Comparison of ENCODE assay signal across 8 mouse cellular contexts in the genomic region with DNA sequence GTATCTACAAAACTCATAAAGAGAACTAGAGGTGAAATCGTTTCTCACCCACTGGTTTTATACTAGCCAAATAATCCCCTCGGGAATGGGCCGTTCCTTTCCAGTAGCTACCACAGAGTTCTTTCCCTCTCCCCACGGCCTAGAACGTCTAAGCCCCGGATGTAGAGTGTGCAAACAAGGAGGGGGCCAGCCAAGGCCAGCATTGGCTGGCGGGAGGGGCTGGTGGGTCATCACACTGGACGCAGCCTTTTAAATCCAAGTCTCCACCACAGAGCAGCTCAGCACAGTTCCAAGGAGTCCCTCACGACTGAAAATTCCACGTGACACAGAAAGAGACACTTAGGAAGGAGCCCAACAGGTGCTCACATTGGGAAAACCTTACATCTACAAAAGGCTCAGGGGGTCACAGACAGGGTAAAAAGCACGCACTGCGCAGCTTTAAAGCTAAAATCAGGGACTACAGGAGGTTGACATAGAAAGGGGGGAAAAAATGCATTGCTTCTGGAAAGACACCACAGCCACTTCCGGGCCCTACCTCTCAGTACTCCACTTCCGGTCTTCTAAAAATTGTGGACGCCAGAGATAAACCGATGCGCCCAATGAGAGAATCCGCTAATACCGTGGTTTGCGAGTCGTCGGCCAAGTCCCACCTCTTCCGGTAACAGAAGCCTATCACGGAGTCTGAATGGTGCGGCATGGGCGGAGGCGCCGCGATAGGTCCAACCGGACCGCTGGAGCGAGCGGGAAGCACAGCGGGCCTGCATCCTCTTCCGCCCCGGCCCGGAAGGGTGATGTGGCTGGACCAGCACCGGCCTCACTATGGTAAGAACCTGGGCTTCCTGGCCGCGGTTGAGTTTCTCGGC. TPM values are rescaled to one million over a fixed set of nuclear protein-coding genes. Genes with fewer than 3 reads are reported as not detected.
A peak's percentile ranks its signal among the peaks of the same experiment; 100 is the strongest.
DNase-seq lines count a peak whose midpoint lies in the region; ATAC-seq and TF ChIP-seq lines count a peak whose summit lies in the region.

A gene (plus strand): TSS at position 162 of the 863 bp plus-strand sequence.
A gene (minus strand): TSS at position 647 of the 863 bp plus-strand sequence.

- peak within 1 kb of the TSS; percentile 85 for H3K27ac ChIP-seq in bone marrow macrophage, adult 2 months (ENCODE audit: insufficient read depth, low read depth, low read length)
- H3K27ac ChIP-seq in embryonic fibroblast, embryonic 13.5 days (ENCODE audit: insufficient read depth, low read length): peak within 1 kb of the TSS; percentile 90
- peak within 1 kb of the TSS; percentile 85 for H3K27ac ChIP-seq in kidney, embryonic 14.5 days (ENCODE audit: low read depth, low read length)
- H3K27ac ChIP-seq in limb, embryonic 15.5 days: peak within 1 kb of the TSS; percentile 89

- WGBS in kidney, embryonic 14.5 days: 3% methylated on average over 41 of the region's 41 CpGs
- 3% methylated on average over 41 of the region's 41 CpGs for WGBS in limb, embryonic 15.5 days

- DNase-seq in A20 (ENCODE audit: low read depth, low spot score): peak; percentile 97
- peak; percentile 99 for DNase-seq in heart, adult 9 months (ENCODE audit: low spot score in 2 of 2)
- peak; percentile 89 to 91 for DNase-seq in monocyte, adult 2 months (ENCODE audit: low read depth in 1 of 2, low spot score in 2 of 2)
- peak; percentile 96 to 97 for DNase-seq in spleen, postnatal 36 days (ENCODE audit: low spot score in 2 of 2)

- H3K9ac ChIP-seq in kidney, embryonic 14.5 days (ENCODE audit: low read depth, low read length): peak within 1 kb of the TSS; percentile 91
- H3K9ac ChIP-seq in limb, embryonic 15.5 days: peak within 1 kb of the TSS; percentile 89

- peak; percentile 100 for ATAC-seq in kidney, embryonic 14.5 days (ENCODE audit: low FRiP score, low TSS enrichment)
- peak; percentile 100 for ATAC-seq in limb, embryonic 15.5 days (ENCODE audit: insufficient number of reproducible peaks, low FRiP score, low TSS enrichment, low read depth)

- 0 out of 2 replicates have a peak, but pooled peaks cover 5% of the 10 kb centered on the region for H3K36me3 ChIP-seq in kidney, embryonic 14.5 days (ENCODE audit: control insufficient read depth, insufficient read depth, low read length)
- 0 out of 2 replicates have a peak, but pooled peaks cover 2% of the 10 kb centered on the region for H3K36me3 ChIP-seq in limb, embryonic 15.5 days

- H3K9me3 ChIP-seq in kidney, embryonic 14.5 days (ENCODE audit: control insufficient read depth, low read length): no peaks in the 10 kb centered on the region
- H3K9me3 ChIP-seq in limb, embryonic 15.5 days: no peaks in the 10 kb centered on the region

- peak within 1 kb of the TSS; percentile 92 for H3K4me2 ChIP-seq in kidney, embryonic 14.5 days (replicated peaks; ENCODE audit: low read depth, low read length)
- peak within 1 kb of the TSS; percentile 76 for H3K4me2 ChIP-seq in limb, embryonic 15.5 days

- H3K27me3 ChIP-seq in kidney, embryonic 14.5 days (ENCODE audit: control insufficient read depth, insufficient read depth, low read length): no peaks in the 10 kb centered on the region
- no peaks in the 10 kb centered on the region for H3K27me3 ChIP-seq in limb, embryonic 15.5 days

- no peaks in the 10 kb centered on the region for H3K4me1 ChIP-seq in bone marrow macrophage, adult 2 months (ENCODE audit: control insufficient read depth, insufficient read depth, low read length)
- no peaks in the 10 kb centered on the region for H3K4me1 ChIP-seq in embryonic fibroblast, embryonic 13.5 days (ENCODE audit: control insufficient read depth, insufficient read depth, low read length)
- H3K4me1 ChIP-seq in kidney, embryonic 14.5 days (ENCODE audit: control insufficient read depth, insufficient read depth, low read length): no peaks in the 10 kb centered on the region
- H3K4me1 ChIP-seq in limb, embryonic 15.5 days: 0 out of 2 replicates have a peak, but pooled peaks cover 4% of the 10 kb centered on the region

- peak within 1 kb of the TSS; percentile 92 for H3K4me3 ChIP-seq in bone marrow macrophage, adult 2 months (ENCODE audit: insufficient read depth, low read length)
- peak within 1 kb of the TSS; percentile 87 for H3K4me3 ChIP-seq in embryonic fibroblast, embryonic 13.5 days (ENCODE audit: insufficient read depth, low read length)
- peak within 1 kb of the TSS; percentile 93 for H3K4me3 ChIP-seq in kidney, embryonic 14.5 days (ENCODE audit: low read length)
- H3K4me3 ChIP-seq in limb, embryonic 15.5 days: peak within 1 kb of the TSS; percentile 85

- no peak for TF ChIP-seq POLR2A in bone marrow macrophage, adult 2 months (IDR thresholded peaks at IDR 0.05; ENCODE audit: borderline replicate concordance, low read depth, low read length)
- peak; percentile 54 for TF ChIP-seq POLR2A in embryonic fibroblast, embryonic 13.5 days (IDR thresholded peaks at IDR 0.05; ENCODE audit: low read depth, low read length)

- TF ChIP-seq CTCF in bone marrow macrophage, adult 2 months (IDR thresholded peaks at IDR 0.05; ENCODE audit: low read depth, low read length): no peak
- TF ChIP-seq CTCF in embryonic fibroblast, embryonic 13.5 days (IDR thresholded peaks at IDR 0.05; ENCODE audit: borderline replicate concordance, insufficient read depth, low read length): no peak

RNA-seq across cellular contexts. Expression of the first gene that starts in this region (rescaled TPM):
- 29.3 and 32.0 TPM in 2 replicates for polyA plus RNA-seq in bone marrow macrophage, adult 2 months (2012; ENCODE audit: insufficient read depth, insufficient read length, missing spikeins)
- polyA plus RNA-seq in embryonic fibroblast, embryonic 13.5 days (2011; ENCODE audit: insufficient read length, low read depth, missing spikeins): 131 and 136 TPM in 2 replicates
- 77.0 and 88.9 TPM in 2 replicates for polyA plus RNA-seq in kidney, embryonic 14.5 days (2014; fragmentation: Nextera tagmentation; extraction: Ambion mirVana)
- polyA plus RNA-seq in limb, embryonic 15.5 days (2015; fragmentation: Nextera tagmentation; extraction: Ambion mirVana): 67.4 and 74.7 TPM in 2 replicates

RNA-seq across cellular contexts. Expression of the second gene that starts in this region (rescaled TPM):
- polyA plus RNA-seq in bone marrow macrophage, adult 2 months (2012; ENCODE audit: insufficient read depth, insufficient read length, missing spikeins): 19.0 and 20.8 TPM in 2 replicates
- polyA plus RNA-seq in embryonic fibroblast, embryonic 13.5 days (2011; ENCODE audit: insufficient read length, low read depth, missing spikeins): 13.7 and 17.8 TPM in 2 replicates
- polyA plus RNA-seq in kidney, embryonic 14.5 days (2014; fragmentation: Nextera tagmentation; extraction: Ambion mirVana): 13.3 and 15.0 TPM in 2 replicates
- polyA plus RNA-seq in limb, embryonic 15.5 days (2015; fragmentation: Nextera tagmentation; extraction: Ambion mirVana): 11.2 and 14.8 TPM in 2 replicates

Comparison
In these comparisons a context has a peak if more than half of its experiments do, and no peak if none do; other contexts are left out.
1. Peak in every context shown above with its lines: DNase-seq, ATAC-seq, H3K4me3 ChIP-seq and H3K27ac ChIP-seq.